Mouse (Mus musculus): ENCODE measurements around the gene 2610528J11Rik. TPM values are rescaled to one million over a fixed set of nuclear protein-coding genes. Genes with fewer than 3 reads are reported as not detected.

2610528J11Rik gene
- not detected in 2 replicates for polyA plus RNA-seq (2021; fragmentation: Nextera tagmentation)
- long read RNA-seq, experiment 1: 0 reads
- long read RNA-seq, experiment 2: 0 reads

GRCm38 (mm10) chr4:118526408-118527334 is at the start of gene 2610528J11Rik:
Gene 2610528J11Rik, plus strand, starts transcription at chr4:118526999.

GRCm38 (mm10) chr4:118489717-118490132 is 37.1 kb upstream of the 2610528J11Rik start, which contains the start of gene Tie1:
Gene Tie1, minus strand, starts transcription at chr4:118490061.

GRCm38 (mm10) chr4:118543592-118544260 is 16.9 kb downstream of the 2610528J11Rik start, which contains the start of gene Tmem125:
Gene Tmem125, minus strand, starts transcription at chr4:118544044.

Other genes starting within 250 kb of the 2610528J11Rik start
- 7.5 and 12.0 TPM in 2 replicates for gene Ptprf, start 235.6 kb upstream of the 2610528J11Rik start, polyA plus RNA-seq (2021; fragmentation: Nextera tagmentation)
- gene Szt2, start 117.7 kb upstream of the 2610528J11Rik start, polyA plus RNA-seq (2021; fragmentation: Nextera tagmentation): 1.8 and 2.6 TPM in 2 replicates
- 50.7 and 52.7 TPM in 2 replicates for gene Med8, start 117.7 kb upstream of the 2610528J11Rik start, polyA plus RNA-seq (2021; fragmentation: Nextera tagmentation)
- 20.0 and 21.3 TPM in 2 replicates for gene Elovl1, start 98.9 kb upstream of the 2610528J11Rik start, polyA plus RNA-seq (2021; fragmentation: Nextera tagmentation)
- 1.2 and 1.4 TPM in 2 replicates for gene Cdc20, start 89.6 kb upstream of the 2610528J11Rik start, polyA plus RNA-seq (2021; fragmentation: Nextera tagmentation)
- gene Mpl, start 69.5 kb upstream of the 2610528J11Rik start, polyA plus RNA-seq (2021; fragmentation: Nextera tagmentation): 0.59 and 1.0 TPM in 2 replicates
- gene Tie1, start 36.9 kb upstream of the 2610528J11Rik start, polyA plus RNA-seq (2021; fragmentation: Nextera tagmentation): 2.3 and 2.5 TPM in 2 replicates
- 10.0 and 17.5 TPM in 2 replicates for gene Tmem125, start 17.0 kb downstream of the 2610528J11Rik start, polyA plus RNA-seq (2021; fragmentation: Nextera tagmentation)
- gene Cfap57, start 93.8 kb downstream of the 2610528J11Rik start, polyA plus RNA-seq (2021; fragmentation: Nextera tagmentation): 0.35 and 0.40 TPM in 2 replicates
- gene Ebna1bp2, start 93.8 kb downstream of the 2610528J11Rik start, polyA plus RNA-seq (2021; fragmentation: Nextera tagmentation): 38.1 and 47.7 TPM in 2 replicates
- not detected in 2 replicates for gene Olfr62, start 132.0 kb downstream of the 2610528J11Rik start, polyA plus RNA-seq (2021; fragmentation: Nextera tagmentation)
- gene Olfr1342, start 165.8 kb downstream of the 2610528J11Rik start, polyA plus RNA-seq (2021; fragmentation: Nextera tagmentation): not detected in 2 replicates
- not detected in 2 replicates for gene Olfr1341, start 176.5 kb downstream of the 2610528J11Rik start, polyA plus RNA-seq (2021; fragmentation: Nextera tagmentation)
- not detected in 2 replicates for gene Olfr1340, start 193.1 kb downstream of the 2610528J11Rik start, polyA plus RNA-seq (2021; fragmentation: Nextera tagmentation)
- not detected in 2 replicates for gene Olfr1339, start 205.2 kb downstream of the 2610528J11Rik start, polyA plus RNA-seq (2021; fragmentation: Nextera tagmentation)
- gene Olfr1338, start 231.7 kb downstream of the 2610528J11Rik start, polyA plus RNA-seq (2021; fragmentation: Nextera tagmentation): not detected in 2 replicates